Mouse (Mus musculus): ENCODE measurements around the gene Gphb5. TPM values are rescaled to one million over a fixed set of nuclear protein-coding genes. Genes with fewer than 3 reads are reported as not detected.
"Not testable (repeated sequence)": the region's sequence is repeated elsewhere in the genome, so short reads cannot be mapped to it uniquely, and the experiment has no call there.

Gphb5 gene
- total RNA-seq (2021) = not detected
- long read RNA-seq, experiment 1 = 0 reads
- long read RNA-seq, experiment 2 = 0 reads

DNA sequence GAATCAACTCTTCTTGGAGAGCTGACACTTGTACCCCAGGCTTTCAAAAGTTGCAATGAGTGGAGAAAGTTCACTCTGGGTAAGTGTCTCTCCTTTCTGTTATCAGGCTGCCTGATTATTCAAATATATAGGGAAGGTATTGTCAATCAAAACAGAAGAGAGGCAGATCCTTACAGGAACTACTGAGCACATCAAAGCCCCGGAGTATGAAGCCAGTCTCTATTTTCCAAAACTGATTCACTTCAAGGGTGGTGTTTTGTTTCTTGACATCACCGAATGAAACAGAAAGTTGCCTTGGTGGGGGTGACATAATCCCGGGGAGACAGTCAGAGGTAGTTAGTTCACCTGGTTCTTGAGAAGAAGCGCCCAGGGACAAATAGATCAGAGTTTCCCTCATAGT, at the start of gene Gphb5:
TSS of gene Gphb5 (minus strand) at position 101 of the 400 bp plus-strand sequence.
- DNase-seq = no peak

DNA sequence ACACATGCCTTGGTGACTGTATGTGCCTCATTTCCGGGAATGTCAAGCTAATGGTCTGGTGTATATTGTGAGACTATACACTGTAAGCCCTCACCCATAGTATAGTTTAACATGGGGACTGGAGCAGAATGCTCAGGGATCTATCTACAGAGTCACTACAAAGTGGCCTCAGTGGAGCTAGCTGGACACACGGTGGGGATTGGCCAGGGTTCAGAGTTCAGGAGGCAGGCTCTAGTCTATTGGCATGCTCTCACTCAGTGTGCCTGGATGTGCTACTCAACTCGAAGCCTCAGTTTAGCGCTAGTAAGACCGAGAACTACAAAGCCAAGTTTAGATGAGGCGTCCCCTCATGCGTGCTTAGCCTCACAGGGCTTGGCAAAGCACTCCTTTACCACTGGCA, 49.6 kb upstream of the Gphb5 start:
- DNase-seq = no peak

DNA sequence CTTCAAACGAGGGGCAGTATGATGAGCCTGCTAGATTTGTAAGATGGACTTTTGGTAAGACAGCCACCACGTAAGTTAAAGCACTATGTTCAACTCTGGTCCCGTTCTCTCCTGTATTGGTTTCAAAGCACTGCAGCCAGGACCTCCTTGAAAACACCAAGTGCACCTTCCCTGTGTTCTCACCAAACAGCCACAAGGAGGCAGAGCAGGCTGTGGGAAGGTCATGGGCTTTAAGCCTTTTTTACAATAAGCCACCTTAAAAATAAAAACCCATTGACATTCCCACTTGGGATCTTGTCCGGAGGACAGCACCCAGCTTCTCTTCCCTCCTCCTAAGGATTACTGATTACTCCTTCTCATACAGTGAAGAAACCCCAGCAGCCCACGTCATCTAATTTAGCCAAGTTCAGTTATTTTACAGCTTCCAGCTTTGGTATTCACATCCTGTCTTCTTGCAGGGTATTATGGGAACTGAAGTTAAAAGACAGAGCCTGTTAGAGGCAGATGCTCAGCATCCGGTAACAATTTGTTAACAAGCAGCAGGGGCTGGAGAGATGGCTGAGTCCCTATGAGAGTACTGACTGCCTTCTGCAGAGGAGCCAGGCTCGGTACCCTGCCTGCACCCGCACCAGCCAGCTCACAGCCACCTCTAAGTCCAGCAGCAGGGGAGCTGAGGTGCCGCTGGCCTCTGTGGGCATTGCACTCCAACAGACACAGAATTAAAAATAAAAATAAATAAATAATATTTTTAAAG, 47.6 kb upstream of the Gphb5 start:
- DNase-seq = peak; percentile 25

DNA sequence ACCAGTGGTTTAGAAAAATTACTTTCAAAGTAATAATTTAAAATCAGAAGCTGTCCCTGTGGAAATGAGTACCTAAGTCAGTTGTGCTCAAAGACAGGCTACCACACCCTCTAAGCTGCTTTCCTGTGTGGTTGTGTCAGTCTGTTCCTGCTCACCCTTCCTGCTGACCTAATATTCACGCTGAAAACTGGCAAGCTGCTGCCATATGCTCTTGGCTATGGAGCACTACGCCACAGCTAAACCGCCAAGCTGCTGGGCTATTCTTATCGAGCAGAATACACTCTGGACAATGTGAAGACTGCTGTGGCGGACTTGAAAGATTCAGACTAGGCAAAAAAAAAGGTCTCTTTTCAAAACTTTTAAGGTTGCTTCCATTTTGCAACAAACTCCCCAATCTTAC, 44.0 kb upstream of the Gphb5 start:
- no peak for DNase-seq

DNA sequence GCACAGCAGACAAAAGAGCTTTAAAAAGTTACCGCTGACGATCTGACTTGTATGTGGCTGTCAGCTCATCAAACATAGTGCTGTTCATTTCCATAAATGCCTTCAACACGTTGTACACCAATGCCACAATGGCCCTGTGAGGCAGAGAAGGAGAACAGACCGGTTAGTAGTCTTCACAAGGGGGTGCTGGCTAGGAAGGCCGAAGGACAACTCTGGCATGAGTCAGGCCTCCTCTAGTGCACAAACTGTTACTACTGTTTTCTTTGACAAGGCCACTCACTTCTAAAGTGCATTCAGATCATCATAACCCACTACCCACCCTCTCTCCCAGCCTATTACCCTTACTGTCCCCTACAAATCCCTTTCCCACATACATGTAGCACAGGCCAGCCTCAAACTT, 43.1 kb upstream of the Gphb5 start:
- no peak for DNase-seq

DNA sequence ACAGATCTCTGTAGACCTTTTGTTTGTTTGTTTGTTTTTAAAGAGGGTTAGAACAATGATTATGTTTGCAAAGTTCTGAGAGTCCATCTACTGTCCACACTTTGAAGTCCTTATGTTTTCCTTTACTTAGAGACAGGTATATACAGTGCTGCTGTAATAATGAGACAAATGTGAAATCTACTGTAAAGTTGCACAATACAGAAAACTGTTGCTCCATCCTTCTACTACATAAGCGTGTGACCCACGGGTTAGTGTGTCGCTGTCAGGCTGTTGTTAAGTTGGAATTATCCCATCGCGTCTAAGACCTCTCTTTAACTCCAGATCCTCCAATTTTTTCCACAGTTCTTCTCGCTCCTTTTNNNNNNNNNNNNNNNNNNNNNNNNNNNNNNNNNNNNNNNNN, 36.9 kb upstream of the Gphb5 start:
- no peak for DNase-seq

DNA sequence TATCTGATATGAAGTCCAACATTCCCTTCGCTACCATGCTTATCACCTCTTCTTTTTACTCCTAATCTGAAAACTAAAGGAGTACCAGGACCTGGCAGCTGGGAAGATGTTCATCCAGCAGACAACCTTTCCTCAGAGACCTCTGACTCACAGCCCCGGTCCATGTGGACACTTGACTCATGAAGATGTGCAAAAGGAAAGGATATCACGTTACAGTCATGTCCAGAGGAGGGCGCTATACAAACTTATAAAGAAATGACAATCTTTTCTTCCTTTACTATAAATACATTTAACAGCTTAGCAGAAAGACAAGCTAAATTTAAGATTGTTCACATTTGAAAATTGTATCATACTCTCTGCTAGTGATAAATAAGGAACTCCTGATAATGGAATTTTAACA, 36.4 kb upstream of the Gphb5 start:
- DNase-seq = no peak

DNA sequence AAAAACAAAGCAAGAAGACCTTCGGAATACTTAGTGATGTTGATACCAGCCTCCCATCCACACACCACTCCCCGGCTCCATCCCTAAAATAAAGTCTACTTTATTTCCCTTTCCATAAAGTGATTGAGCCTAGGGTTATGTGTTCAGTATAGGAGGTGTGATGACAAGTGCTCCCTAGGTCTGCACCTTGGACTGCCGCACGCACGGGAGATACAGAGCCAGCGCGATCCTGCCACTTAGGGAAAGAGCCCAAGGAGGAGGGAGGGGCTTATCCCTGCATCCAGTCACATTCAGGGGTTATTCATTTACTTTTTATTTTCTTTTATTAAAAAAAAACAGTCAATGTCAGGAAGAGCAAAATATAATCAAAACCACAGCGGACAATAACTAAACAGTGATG, 34.0 kb upstream of the Gphb5 start:
- DNase-seq = no peak

DNA sequence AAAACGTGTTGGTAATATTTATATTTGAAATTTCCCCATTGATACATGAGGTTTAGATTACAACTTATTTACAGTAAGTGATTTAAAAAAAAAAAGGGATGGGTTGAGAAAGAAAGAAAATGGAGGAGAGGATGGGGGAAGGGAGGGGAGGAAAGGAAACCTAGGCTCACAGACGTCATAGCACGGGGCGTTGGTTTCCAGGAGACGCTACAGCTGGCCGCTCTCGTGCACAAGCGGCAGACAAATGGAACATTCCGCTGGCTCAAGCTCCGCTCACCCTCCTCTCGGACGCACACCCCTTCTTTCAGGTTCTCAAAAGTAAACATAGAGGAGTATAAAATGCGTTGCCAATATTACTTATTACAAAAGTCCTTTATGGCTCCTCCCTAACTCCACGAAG, 33.4 kb upstream of the Gphb5 start:
- DNase-seq = no peak

DNA sequence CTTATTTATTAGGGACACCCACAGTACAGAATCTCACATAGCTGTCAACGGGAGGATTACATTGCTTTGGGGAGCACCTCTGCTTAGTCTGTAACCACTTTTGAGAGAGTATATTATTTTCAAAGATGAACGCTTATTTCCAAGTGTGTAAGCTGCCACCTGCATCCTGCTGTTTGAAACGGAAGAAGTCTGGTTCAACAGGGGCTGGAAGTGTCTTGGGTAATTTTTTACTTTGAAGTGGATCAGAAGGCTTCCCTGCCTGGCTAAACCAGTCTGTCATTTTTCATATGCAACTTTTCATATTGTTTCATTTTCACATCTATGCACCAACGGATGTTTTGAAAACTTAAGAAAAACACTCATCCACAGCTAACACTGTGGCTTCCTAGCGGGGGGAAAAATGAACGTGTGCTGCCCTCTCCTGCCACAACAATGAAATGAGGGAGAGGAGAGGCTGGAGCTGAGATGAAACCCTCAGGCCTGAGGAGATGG, 32.9 kb upstream of the Gphb5 start:
- no peak for DNase-seq

DNA sequence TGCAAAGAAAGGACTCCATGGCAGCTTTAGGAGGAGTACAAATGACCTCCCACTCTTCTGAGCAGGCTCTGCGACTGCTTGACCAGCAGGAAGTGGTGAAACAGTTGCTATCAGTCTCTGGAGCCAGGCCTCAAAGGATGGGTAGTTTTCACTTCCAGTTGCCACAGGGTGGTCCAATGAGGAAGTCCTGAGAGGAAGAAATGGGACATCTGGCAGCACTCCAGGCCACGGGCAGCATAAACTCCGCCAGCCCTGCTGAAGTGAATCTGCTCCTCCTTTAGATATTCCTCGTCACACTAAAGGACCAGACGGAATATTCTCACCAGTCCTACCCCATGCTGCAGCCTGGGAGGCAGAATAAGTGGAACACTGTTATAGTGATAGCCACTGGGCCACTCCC, 32.3 kb upstream of the Gphb5 start:
- DNase-seq = peak; percentile 37

DNA sequence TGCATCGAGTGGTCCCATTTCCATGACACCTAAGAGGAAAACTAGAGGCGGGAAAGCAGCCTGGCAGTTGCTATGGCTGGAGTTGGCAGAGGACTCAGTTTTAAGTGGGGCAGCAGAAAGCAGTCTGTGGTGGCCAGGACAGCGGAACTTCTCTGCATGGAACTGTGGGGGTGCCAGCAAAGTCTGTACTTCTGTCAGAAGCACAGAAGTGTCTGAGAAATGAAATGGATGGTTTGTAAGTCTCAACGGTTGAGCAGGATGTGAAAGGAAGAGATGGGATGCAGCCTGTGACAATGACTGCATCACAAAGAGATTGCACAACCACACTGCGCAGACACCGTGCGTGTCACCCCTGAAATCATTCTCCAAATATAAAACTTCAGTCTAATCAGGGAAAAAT, 29.7 kb upstream of the Gphb5 start:
- no peak for DNase-seq

DNA sequence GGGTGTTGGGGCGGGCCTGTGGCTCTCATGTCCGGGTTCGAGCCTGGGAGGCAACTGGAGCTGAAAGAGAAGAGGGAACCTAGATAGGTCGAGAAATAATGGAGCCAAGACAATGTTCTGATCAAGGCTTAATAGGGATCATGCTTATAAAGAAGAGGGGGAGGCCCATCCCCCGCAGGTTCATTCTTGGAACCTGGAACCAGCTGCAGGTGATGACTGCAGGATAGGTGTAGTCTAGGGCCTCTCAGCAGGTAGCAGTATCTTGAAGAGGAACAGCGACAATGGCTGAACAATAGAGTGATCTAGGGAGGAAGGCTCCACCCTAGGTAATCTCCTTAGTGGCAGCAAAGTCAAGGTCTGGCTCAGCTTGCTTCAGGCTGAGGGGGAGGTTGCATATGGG, 15.8 kb upstream of the Gphb5 start:
- not testable (repeated sequence) for DNase-seq

DNA sequence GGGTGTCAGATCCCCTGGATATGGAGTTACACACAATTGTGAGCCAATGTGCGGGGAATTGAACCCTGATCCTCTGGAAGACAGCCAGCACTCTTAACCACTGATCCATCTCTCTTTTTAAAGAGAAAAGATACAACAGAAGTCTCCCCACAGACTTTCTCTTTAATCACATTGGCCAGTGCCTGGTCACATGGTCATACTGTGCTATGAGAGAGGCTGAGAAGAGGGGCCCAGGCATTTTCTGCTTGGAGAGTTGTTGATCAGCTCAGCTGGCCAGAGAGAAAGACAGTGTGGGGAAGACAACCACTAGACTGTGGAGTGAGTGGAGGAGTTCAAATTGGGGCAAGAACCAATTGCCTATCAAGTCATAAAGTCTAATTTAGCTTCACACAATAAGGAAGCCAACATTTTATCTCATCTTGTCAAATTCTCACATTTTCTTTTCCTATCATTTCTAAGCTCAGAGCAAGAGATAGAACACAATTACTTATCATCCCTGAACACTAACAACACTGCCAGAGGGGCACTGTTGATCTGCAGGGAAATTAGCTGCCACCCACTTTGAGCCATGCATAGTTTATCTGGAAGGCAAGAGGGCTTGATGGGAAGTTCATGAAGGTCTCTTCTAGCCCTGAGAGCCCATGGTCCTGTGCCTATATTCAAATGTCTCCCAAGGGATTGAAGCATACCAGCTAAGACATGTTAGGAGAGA, 13.3 kb upstream of the Gphb5 start:
- no peak for DNase-seq

DNA sequence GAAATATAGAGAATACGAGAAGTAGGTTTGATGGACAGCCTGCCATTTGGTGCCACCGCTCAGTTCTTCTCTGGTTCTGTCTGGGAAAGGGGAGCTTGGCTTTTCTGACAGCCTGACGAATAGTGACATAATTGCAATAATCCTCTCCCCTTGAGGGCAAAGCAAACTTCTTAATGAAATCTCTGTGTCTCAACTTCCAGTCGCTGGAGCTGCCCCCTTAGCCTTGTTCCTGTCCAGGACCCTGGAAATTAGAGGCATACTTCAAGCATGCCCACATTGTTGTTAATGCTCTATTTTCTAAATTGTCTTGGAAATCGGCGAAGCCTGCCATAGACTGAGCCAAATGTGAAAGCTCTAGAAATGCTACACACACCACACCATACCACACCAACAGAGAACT, 12.1 kb upstream of the Gphb5 start:
- DNase-seq = no peak

DNA sequence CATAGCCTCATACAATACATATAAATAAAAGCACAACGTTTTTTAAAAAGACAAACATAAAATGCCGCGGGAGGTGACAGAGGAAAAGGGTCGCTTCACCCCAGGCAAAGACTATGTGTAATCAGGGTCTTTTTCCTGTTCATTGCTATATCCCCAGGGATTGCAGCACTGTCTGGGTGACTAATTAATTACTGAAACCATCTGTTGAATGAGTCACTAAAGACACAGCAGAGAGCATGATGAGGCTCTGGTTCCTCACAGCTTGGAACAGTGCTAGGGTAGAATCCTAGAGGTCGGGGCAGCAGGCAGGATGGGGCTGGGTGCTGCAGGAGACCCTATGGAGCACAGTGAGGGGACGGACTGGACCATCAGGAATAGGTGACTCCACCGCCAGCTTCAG, 9.3 kb upstream of the Gphb5 start:
- no peak for DNase-seq

DNA sequence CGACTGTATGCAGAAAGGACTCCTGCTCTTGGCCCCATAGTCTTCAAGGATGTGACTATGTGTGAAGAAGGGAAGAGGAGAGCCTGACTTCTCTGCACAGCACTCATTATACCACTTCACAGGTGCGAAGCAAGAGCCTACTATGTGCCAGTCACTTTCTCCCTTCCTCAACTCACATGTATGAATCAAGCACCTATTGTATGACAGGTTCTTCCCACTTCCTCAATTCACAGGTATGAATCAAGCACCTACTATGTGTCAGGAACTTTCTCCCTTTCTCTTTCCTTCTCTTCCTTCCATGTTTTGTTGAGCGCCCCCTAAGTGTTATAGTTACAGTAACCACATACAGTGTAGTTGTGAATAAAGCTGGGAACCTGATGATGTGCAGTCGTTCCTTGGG, 8.2 kb upstream of the Gphb5 start:
- no peak for DNase-seq

DNA sequence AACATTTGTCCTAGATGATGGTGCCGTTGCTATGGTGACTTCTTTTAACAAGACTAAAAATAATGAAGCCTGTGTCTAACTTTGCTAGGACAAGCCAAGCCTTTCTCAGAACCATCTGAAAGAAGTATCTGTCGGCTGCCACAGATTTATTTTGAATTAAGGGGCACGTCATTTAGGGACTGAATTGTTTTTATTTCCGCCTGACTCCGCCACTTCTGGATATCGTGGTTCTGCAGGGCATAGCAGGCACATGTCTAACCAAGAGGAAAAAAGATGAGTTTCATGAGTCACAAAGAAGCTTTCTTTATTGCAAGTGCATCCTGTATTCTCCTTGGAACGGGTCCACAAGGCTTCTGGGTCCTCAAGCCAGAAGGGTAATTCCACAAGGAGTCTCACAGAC, 7.8 kb upstream of the Gphb5 start:
- DNase-seq = no peak

DNA sequence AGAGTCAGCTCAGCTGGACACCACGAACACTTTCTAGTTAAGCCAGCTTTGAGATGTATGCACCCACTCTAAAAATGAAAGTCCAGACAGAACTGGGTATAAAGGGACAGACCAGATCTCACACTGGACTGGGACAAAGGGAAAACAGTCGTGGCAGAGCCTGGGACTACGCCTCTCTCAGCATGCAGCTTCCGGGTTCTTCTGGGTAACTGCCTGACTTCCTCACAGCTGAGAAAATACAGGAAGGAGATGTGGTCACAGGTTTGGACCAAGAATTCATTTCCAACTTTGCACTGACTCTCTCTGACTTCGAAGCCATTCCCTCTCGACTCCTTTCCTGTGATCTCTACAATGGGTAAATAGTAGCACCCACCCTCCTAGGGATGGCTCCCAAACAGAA, 1.6 kb downstream of the Gphb5 start:
- DNase-seq = no peak

DNA sequence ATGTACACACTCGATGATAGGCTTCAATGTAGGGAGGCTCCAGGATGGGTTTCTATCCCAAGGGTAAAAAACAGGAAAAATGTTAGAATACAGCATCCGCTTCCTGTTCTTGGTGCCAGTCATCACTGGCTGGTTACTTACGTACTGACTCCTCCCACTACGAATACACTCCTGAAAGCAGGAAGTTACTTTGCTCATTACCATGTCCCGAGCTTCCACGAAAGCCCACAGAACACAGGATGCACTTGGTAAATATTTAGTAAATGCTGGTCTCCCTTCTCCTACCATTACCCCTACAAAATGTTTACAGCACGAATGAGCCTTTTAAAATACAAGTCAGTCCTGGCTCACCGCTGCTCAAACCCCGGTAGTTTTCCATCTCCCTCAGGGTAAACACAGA, 3.6 kb downstream of the Gphb5 start:
- DNase-seq = no peak

DNA sequence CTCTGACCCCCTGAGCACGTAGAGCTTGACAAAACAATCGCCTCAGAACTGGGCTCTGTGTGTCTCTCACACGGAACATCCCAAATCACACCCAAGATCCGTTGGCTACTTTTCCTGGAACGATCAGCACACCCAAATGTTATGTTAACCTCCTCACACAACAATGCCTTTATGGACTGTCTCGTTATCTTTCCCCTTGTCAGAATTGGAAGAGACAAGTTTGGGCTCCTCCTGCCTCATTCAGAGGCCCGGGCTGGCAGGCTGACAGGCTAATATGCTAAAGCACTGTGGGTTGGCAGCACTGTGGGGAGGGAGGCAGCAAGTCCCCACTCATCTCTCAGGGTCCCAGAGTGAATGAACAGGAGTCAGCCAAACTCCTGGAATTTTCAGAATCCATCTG, 19.5 kb downstream of the Gphb5 start:
- DNase-seq = no peak

DNA sequence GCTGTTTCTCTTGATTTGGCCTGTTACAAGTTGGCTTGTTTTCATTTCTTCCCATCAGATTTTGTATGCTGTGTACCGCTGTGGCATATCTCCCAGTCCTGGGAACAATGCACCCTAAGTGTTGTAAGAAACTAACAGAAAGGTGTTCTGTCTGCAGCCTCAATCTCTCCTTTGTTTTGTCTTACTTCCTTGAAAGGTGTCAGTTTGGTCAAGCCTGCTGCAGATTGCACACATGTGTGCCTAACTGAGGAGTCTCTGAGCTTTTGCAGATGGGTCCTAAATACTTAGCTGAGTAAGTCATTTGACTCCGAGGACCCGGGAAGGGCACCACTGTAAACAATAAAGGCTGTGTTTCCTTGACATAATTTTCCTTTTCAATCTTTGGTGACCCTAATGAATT, 20.0 kb downstream of the Gphb5 start:
- no peak for DNase-seq

DNA sequence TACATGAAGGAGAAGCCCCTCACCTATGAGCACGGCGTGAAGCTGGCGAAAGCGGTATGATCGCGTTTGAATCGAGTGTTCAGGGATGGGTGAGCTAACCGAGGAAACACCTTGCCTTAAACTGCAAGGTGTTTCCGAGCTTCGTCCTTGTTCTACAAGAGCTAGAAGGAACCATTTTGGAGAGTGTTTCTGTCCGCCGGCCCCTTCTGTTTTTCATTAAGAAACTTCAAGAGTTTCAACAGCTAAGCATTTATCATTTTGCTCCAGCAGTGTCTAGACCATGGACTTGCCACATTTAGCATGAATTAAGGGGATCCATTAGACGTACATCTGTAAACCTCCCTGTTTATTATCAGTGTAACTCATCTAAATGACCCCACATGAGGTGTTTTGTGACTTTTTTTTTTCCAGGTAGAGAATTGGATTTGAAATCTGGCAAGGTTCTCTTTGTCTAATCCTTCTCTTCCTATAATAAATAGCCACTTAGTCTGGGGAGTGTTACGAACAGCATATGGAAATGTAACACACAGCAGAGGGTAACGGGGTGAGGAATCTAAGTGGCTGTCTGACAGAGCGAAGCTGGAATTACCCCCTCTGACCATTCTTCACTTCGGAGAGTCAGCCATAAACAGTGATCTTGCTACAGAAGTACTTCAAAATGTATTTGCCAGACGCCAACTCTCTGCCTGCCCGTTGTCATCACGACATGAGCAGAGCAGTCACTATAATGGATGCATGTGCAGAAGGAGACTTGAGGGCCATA, 22.4 kb downstream of the Gphb5 start:
- DNase-seq = no peak
